Mouse (Mus musculus) megakaryocyte, embryonic 14.5 days (primary cell): Measurements from ENCODE around the gene Car5b.

ENCODE experiments used
- FLI1 ChIP-seq: IDR thresholded peaks from 2 replicates; pipeline ENCODE4 v1.6.1; 2012; ENCODE audit warnings: low read length, inconsistent platforms, mixed read lengths
- GATA1 ChIP-seq: IDR thresholded peaks from 3 replicates; pipeline ENCODE4 v1.6.1; 2012; ENCODE audit warnings: mixed read lengths, low read length, inconsistent platforms, borderline replicate concordance

GRCm38 (mm10) chrX:163987718-163988374 is 40.0 kb downstream of the Car5b start:
- TF ChIP-seq GATA1 (no peak), FLI1 (no peak)
